Mouse (Mus musculus): ENCODE data around the gene Gltpd2.

- no peak for TF ChIP-seq EP300 (IDR thresholded peaks at IDR 0.05; ENCODE audit: insufficient read depth, low read depth, low read length)
- TF ChIP-seq CTCF (IDR thresholded peaks at IDR 0.05; ENCODE audit: low read depth, low read length) = no peak
- TF ChIP-seq POLR2A (IDR thresholded peaks at IDR 0.05; ENCODE audit: insufficient read depth, low read length) = no peak
Observed at GRCm38 (mm10) chr11:70563470-70564275, 44.7 kb downstream of the Gltpd2 start.
